Mouse (Mus musculus) ES-Bruce4 (cell line): ENCODE data around the gene Ldlrad3.

ENCODE experiments used
- CTCF ChIP-seq: IDR thresholded peaks from one replicate; pipeline ENCODE4 v1.8.1; 2011; ENCODE audit warnings: low read depth, low read length
- POLR2A ChIP-seq: IDR thresholded peaks from one replicate; pipeline ENCODE4 v1.8.1; 2011; ENCODE audit warnings: low read length; ENCODE audit not compliant: insufficient read depth

GRCm38 (mm10) chr2:102194247-102194646 lies 8.1 kb upstream of the Ldlrad3 start:
- no peak for TF ChIP-seq CTCF
- no peak for TF ChIP-seq POLR2A
